Mouse (Mus musculus): ENCODE results near the gene Lgals3bp. TPM values are rescaled to one million over a fixed set of nuclear protein-coding genes. Genes with fewer than 3 reads are reported as not detected.

The Lgals3bp gene
- total and polyA plus RNA-seq, 3 experiments, result 3.0 to 18.3 TPM; not detected in 1

- no peaks in the 10 kb centered on the region for H3K9me3 ChIP-seq (replicated peaks; ENCODE audit: insufficient read depth, low read length)
- H3K79me2 ChIP-seq (ENCODE audit: control insufficient read depth, insufficient read depth, low read length, poor library complexity), result peaks cover 14% of the 10 kb centered on the region
- H3K27ac ChIP-seq (ENCODE audit: control insufficient read depth, low read depth, low read length), result no peak overlapping the region
- H3K27me3 ChIP-seq (ENCODE audit: control insufficient read depth in 1 of 2, insufficient read depth in 2 of 2, low read length in 2 of 2), result no peaks in the 10 kb centered on the region
- peaks cover 0 to 8% of the 10 kb centered on the region in 2 experiments; a peak in 2 of 4 replicates for H3K4me1 ChIP-seq (ENCODE audit: control insufficient read depth in 1 of 2, insufficient read depth in 2 of 2, low read length in 2 of 2)
- TF ChIP-seq BHLHE40 (IDR thresholded peaks at IDR 0.05; ENCODE audit: borderline replicate concordance, low read depth, low read length), result no peak
- TF ChIP-seq E2F4 (IDR thresholded peaks at IDR 0.05; ENCODE audit: borderline replicate concordance, low read depth, low read length), result no peak
- no peak for TF ChIP-seq JUND (IDR thresholded peaks at IDR 0.05; ENCODE audit: low read depth, low read length)
- TF ChIP-seq ELF1 (IDR thresholded peaks at IDR 0.05; ENCODE audit: low read depth, low read length), result no peak
- TF ChIP-seq RAD21 (IDR thresholded peaks at IDR 0.05; ENCODE audit: low read depth, low read length), result no peak
- TF ChIP-seq USF1 (IDR thresholded peaks at IDR 0.05; ENCODE audit: low read depth, low read length), result no peak
- no peak for TF ChIP-seq MYC (IDR thresholded peaks at IDR 0.05; ENCODE audit: low read depth, low read length)
- no peak for TF ChIP-seq MEF2A (IDR thresholded peaks at IDR 0.05; ENCODE audit: extremely low read depth, insufficient replicate concordance, low read depth, low read length, poor library complexity, severe bottlenecking)
- TF ChIP-seq POLR2A (IDR thresholded peaks at IDR 0.05; ENCODE audit: control insufficient read depth in 1 of 2, insufficient read depth in 1 of 2, low read depth in 1 of 2, low read length in 2 of 2, poor library complexity in 1 of 2), result no peak
- TF ChIP-seq UBTF (IDR thresholded peaks at IDR 0.05; ENCODE audit: borderline replicate concordance, insufficient read depth, low read depth, low read length), result no peak
- TF ChIP-seq SMC3 (IDR thresholded peaks at IDR 0.05; ENCODE audit: low read depth, low read length), result no peak
- no peak for TF ChIP-seq CTCF (IDR thresholded peaks at IDR 0.05 in 2 of 3, conservative IDR thresholded peaks at IDR 0.05 in 1 of 3; ENCODE audit: control insufficient read depth in 1 of 3, insufficient read depth in 1 of 3, low read depth in 2 of 3, low read length in 3 of 3, poor library complexity in 1 of 3, severe bottlenecking in 1 of 3)
- no peak for TF ChIP-seq GATA1 (IDR thresholded peaks at IDR 0.05; ENCODE audit: low read depth, low read length)
- TF ChIP-seq NELFE (IDR thresholded peaks at IDR 0.05; ENCODE audit: low read depth, low read length), result no peak
- TF ChIP-seq TCF12 (IDR thresholded peaks at IDR 0.05; ENCODE audit: low read depth, low read length), result no peak
- no peak for TF ChIP-seq CHD2 (IDR thresholded peaks at IDR 0.05; ENCODE audit: low read length)
- TF ChIP-seq KAT2A (conservative IDR thresholded peaks at IDR 0.05; ENCODE audit: low read depth, low read length), result no peak
- TF ChIP-seq USF2 (IDR thresholded peaks at IDR 0.05; ENCODE audit: borderline replicate concordance in 1 of 2, insufficient read depth in 1 of 2, low read depth in 1 of 2, low read length in 2 of 2), result no peak
- DNase-seq (ENCODE audit: low read depth, low spot score), result no peak
- peaks cover 2 to 5% of the 10 kb centered on the region in 2 experiments; a peak in 3 of 4 replicates for H3K36me3 ChIP-seq (ENCODE audit: control insufficient read depth in 1 of 2, insufficient read depth in 2 of 2, low read length in 2 of 2)
- H3K4me3 ChIP-seq (ENCODE audit: control insufficient read depth in 1 of 2, insufficient read depth in 1 of 2, low read depth in 2 of 2, low read length in 2 of 2), result no peak overlapping the region
- no peak overlapping the region for H3K9ac ChIP-seq (ENCODE audit: control insufficient read depth, low read depth, low read length, poor library complexity, severe bottlenecking)
These were observed 12.4 kb upstream of the Lgals3bp start for GRCm38 (mm10) chr11:118414270-118414669.

GRCm38 (mm10) chr11:118413055-118413454 lies 11.2 kb upstream of the Lgals3bp start:
- Histone ChIP-seq H3K9ac (ENCODE audit: control insufficient read depth, low read depth, low read length, poor library complexity, severe bottlenecking) (no peak overlapping the region), H3K9me3 (replicated peaks; ENCODE audit: insufficient read depth, low read length) (no peaks in the 10 kb centered on the region), H3K27me3 (ENCODE audit: control insufficient read depth in 1 of 2, insufficient read depth in 2 of 2, low read length in 2 of 2) (no peaks in the 10 kb centered on the region), H3K36me3 (ENCODE audit: control insufficient read depth in 1 of 2, insufficient read depth in 2 of 2, low read length in 2 of 2) (peaks cover 2 to 4% of the 10 kb centered on the region in 2 experiments; a peak in 3 of 4 replicates), H3K79me2 (ENCODE audit: control insufficient read depth, insufficient read depth, low read length, poor library complexity) (peaks cover 7% of the 10 kb centered on the region), H3K27ac (ENCODE audit: control insufficient read depth, low read depth, low read length) (no peak overlapping the region), H3K4me1 (ENCODE audit: control insufficient read depth in 1 of 2, insufficient read depth in 2 of 2, low read length in 2 of 2) (peaks cover 0 to 5% of the 10 kb centered on the region in 2 experiments; a peak in 2 of 4 replicates), H3K4me3 (ENCODE audit: control insufficient read depth in 1 of 2, insufficient read depth in 1 of 2, low read depth in 2 of 2, low read length in 2 of 2) (no peak overlapping the region)
- TF ChIP-seq MAFK (IDR thresholded peaks at IDR 0.05; ENCODE audit: borderline replicate concordance, low read depth, low read length) (no peak), MEF2A (IDR thresholded peaks at IDR 0.05; ENCODE audit: extremely low read depth, insufficient replicate concordance, low read depth, low read length, poor library complexity, severe bottlenecking) (no peak), UBTF (IDR thresholded peaks at IDR 0.05; ENCODE audit: borderline replicate concordance, insufficient read depth, low read depth, low read length) (no peak), CHD2 (IDR thresholded peaks at IDR 0.05; ENCODE audit: low read length) (no peak), KAT2A (conservative IDR thresholded peaks at IDR 0.05; ENCODE audit: low read depth, low read length) (no peak), NRF1 (IDR thresholded peaks at IDR 0.05; ENCODE audit: insufficient read depth, low read depth, low read length, poor library complexity, severe bottlenecking) (no peak), POLR2AphosphoS2 (IDR thresholded peaks at IDR 0.05; ENCODE audit: low read length) (no peak), MAZ (IDR thresholded peaks at IDR 0.05; ENCODE audit: low read depth, low read length) (no peak), RCOR1 (IDR thresholded peaks at IDR 0.05; ENCODE audit: low read depth, low read length) (no peak), ZMIZ1 (IDR thresholded peaks at IDR 0.05; ENCODE audit: low read depth, low read length) (no peak), E2F4 (IDR thresholded peaks at IDR 0.05; ENCODE audit: borderline replicate concordance, low read depth, low read length) (no peak), MXI1 (IDR thresholded peaks at IDR 0.05; ENCODE audit: low read depth, low read length) (no peak), USF2 (IDR thresholded peaks at IDR 0.05; ENCODE audit: borderline replicate concordance in 1 of 2, insufficient read depth in 1 of 2, low read depth in 1 of 2, low read length in 2 of 2) (no peak), NELFE (IDR thresholded peaks at IDR 0.05; ENCODE audit: low read depth, low read length) (no peak), SIN3A (IDR thresholded peaks at IDR 0.05; ENCODE audit: low read length) (no peak), POLR2A (IDR thresholded peaks at IDR 0.05; ENCODE audit: control insufficient read depth in 1 of 2, insufficient read depth in 1 of 2, low read depth in 1 of 2, low read length in 2 of 2, poor library complexity in 1 of 2) (no peak), USF1 (IDR thresholded peaks at IDR 0.05; ENCODE audit: low read depth, low read length) (no peak), POLR2AphosphoS5 (IDR thresholded peaks at IDR 0.05; ENCODE audit: borderline replicate concordance, low read depth, low read length) (no peak), ZKSCAN1 (IDR thresholded peaks at IDR 0.05; ENCODE audit: low read depth, low read length) (no peak), BHLHE40 (IDR thresholded peaks at IDR 0.05; ENCODE audit: borderline replicate concordance, low read depth, low read length) (no peak)
- no peak for DNase-seq (ENCODE audit: low read depth, low spot score)

All from MEL (cell line).